Mouse (Mus musculus) kidney, postnatal 4 days (tissue): Measurements from ENCODE around the gene Cntrl.

Experiments
- DNase-seq, 2 experiments: peaks; one replicate each; pipeline ENCODE4 v3.0.0; 2021; ENCODE audit warnings: mixed read lengths in 2 of 2

The Cntrl gene

GRCm38 (mm10) chr2:35224285-35224684 lies 115.0 kb downstream of the Cntrl start:
- no peak for DNase-seq

GRCm38 (mm10) chr2:35228145-35228544 lies 118.9 kb downstream of the Cntrl start:
- no peak for DNase-seq
